Mouse (Mus musculus) right cerebral cortex, adult 2 months (tissue): ENCODE measurements around the gene Racgap1.

Experiments
- DNase-seq, 2 experiments: peaks; one replicate each; pipeline ENCODE4 v3.0.0; 2021 to 2022; ENCODE audit warnings: low spot score in 2 of 2

The Racgap1 gene

GRCm38 (mm10) chr15:99651163-99651872, at the start of gene Racgap1:
TSS of gene Racgap1 (minus strand) at chr15:99651656.
- peak; percentile 98 to 99 for DNase-seq

- DNase-seq: no peak
Measured at GRCm38 (mm10) chr15:99700219-99701106, 49.0 kb upstream of the Racgap1 start.

- DNase-seq: no peak
Measured at GRCm38 (mm10) chr15:99699715-99700114, 48.3 kb upstream of the Racgap1 start.

GRCm38 (mm10) chr15:99698533-99699085, 47.2 kb upstream of the Racgap1 start:
- no peak for DNase-seq

- no peak for DNase-seq
Measured at GRCm38 (mm10) chr15:99697309-99697708, 45.9 kb upstream of the Racgap1 start.

GRCm38 (mm10) chr15:99691976-99692375, 40.5 kb upstream of the Racgap1 start:
- no peak for DNase-seq

GRCm38 (mm10) chr15:99690924-99691323, 39.5 kb upstream of the Racgap1 start:
- DNase-seq: no peak

GRCm38 (mm10) chr15:99688712-99689111, 37.3 kb upstream of the Racgap1 start:
- peak; percentile 55 to 64 for DNase-seq

GRCm38 (mm10) chr15:99684156-99684555, 32.7 kb upstream of the Racgap1 start:
- DNase-seq: no peak

GRCm38 (mm10) chr15:99682880-99683279, 31.4 kb upstream of the Racgap1 start:
- no peak for DNase-seq

GRCm38 (mm10) chr15:99679008-99679407, 27.6 kb upstream of the Racgap1 start:
- DNase-seq: no peak

- DNase-seq: no peak
Measured at GRCm38 (mm10) chr15:99678063-99678800, 26.8 kb upstream of the Racgap1 start.

- no peak for DNase-seq
Measured at GRCm38 (mm10) chr15:99677089-99677488, 25.6 kb upstream of the Racgap1 start.

- no peak for DNase-seq
Measured at GRCm38 (mm10) chr15:99674866-99675265, 23.4 kb upstream of the Racgap1 start.

GRCm38 (mm10) chr15:99671783-99672182, 20.3 kb upstream of the Racgap1 start:
- DNase-seq: peak in 1 of 2 experiments; percentile 39

- peak in 1 of 2 experiments; percentile 35 for DNase-seq
Measured at GRCm38 (mm10) chr15:99670964-99671670, 19.7 kb upstream of the Racgap1 start.

- DNase-seq: peak; percentile 68 to 79
Measured at GRCm38 (mm10) chr15:99670154-99670821, 18.8 kb upstream of the Racgap1 start, which contains the start of gene Asic1. TSS of gene Asic1 (plus strand) at chr15:99670368.

- DNase-seq: no peak
Measured at GRCm38 (mm10) chr15:99669392-99669791, 17.9 kb upstream of the Racgap1 start.

GRCm38 (mm10) chr15:99668881-99669280, 17.4 kb upstream of the Racgap1 start:
- peak; percentile 81 to 83 for DNase-seq

GRCm38 (mm10) chr15:99667544-99667943, 16.1 kb upstream of the Racgap1 start:
- no peak for DNase-seq
